ENCODE assay signal across 8 mouse cellular contexts in genomic region chr8:46241568-46242374, GRCm38 (mm10). TPM values are rescaled to one million over a fixed set of nuclear protein-coding genes. Genes with fewer than 3 reads are reported as not detected.
DNase-seq lines count a peak whose midpoint lies in the region; ATAC-seq and TF ChIP-seq lines count a peak whose summit lies in the region.

No protein-coding gene starts in this region.

- TF ChIP-seq CTCF in cortical plate, adult 2 months (IDR thresholded peaks at IDR 0.05; ENCODE audit: extremely low read depth, insufficient read depth, low read length) = peak; percentile 96
- peak; percentile 79; the same call in 1 of the 2 replicates for TF ChIP-seq CTCF in small intestine, adult 2 months (IDR thresholded peaks at IDR 0.05; ENCODE audit: extremely low read depth, insufficient read length, insufficient replicate concordance, low read depth, low read length)

- H3K27ac ChIP-seq in heart, embryonic 12.5 days (ENCODE audit: poor library complexity, severe bottlenecking) = no peak overlapping the region
- no peak overlapping the region for H3K27ac ChIP-seq in cortical plate, adult 2 months (ENCODE audit: insufficient read depth, low read length)
- H3K27ac ChIP-seq in intestine, embryonic 16.5 days (ENCODE audit: low read length) = no peak overlapping the region
- no peak overlapping the region for H3K27ac ChIP-seq in midbrain, embryonic 11.5 days (ENCODE audit: low read depth, low read length)
- no peak overlapping the region for H3K27ac ChIP-seq in small intestine, adult 2 months (ENCODE audit: insufficient read depth, low read depth, low read length)

- H3K9ac ChIP-seq in heart, embryonic 12.5 days = no peak overlapping the region
- no peak overlapping the region for H3K9ac ChIP-seq in intestine, embryonic 16.5 days (ENCODE audit: low read depth, low read length)
- H3K9ac ChIP-seq in midbrain, embryonic 11.5 days (ENCODE audit: low read length) = no peak overlapping the region

- WGBS in heart, embryonic 12.5 days = 26% methylated on average over 13 of the region's 13 CpGs
- WGBS in intestine, embryonic 16.5 days = 32% methylated on average over 13 of the region's 13 CpGs
- 35% methylated on average over 13 of the region's 13 CpGs for WGBS in midbrain, embryonic 11.5 days
- 31% methylated on average over 13 of the region's 13 CpGs for WGBS in small intestine, adult 2 months

- no peaks in the 10 kb centered on the region for H3K27me3 ChIP-seq in heart, embryonic 12.5 days (replicated peaks)
- H3K27me3 ChIP-seq in intestine, embryonic 16.5 days (replicated peaks; ENCODE audit: control insufficient read depth, insufficient read depth, low read length) = peaks cover 8% of the 10 kb centered on the region; the same call in 1 of the 2 replicates
- H3K27me3 ChIP-seq in midbrain, embryonic 11.5 days (ENCODE audit: control insufficient read depth, insufficient read depth, low read length) = peaks cover 21% of the 10 kb centered on the region
- H3K27me3 ChIP-seq in small intestine, adult 2 months (ENCODE audit: control insufficient read depth, insufficient read depth, low read length) = no peaks in the 10 kb centered on the region

- ATAC-seq in heart, embryonic 12.5 days (ENCODE audit: insufficient number of reproducible peaks, low FRiP score) = no peak; the same call in 1 of the 2 replicates
- peak; percentile 55; the same call in 1 of the 2 replicates for ATAC-seq in intestine, embryonic 16.5 days
- peak; percentile 84 for ATAC-seq in midbrain, embryonic 11.5 days (ENCODE audit: low FRiP score)

- DNase-seq in heart, adult 11 months = peak; percentile 93
- peak; percentile 78 for DNase-seq in gastrocnemius, postnatal 14 days
- peak; percentile 66 to 87 for DNase-seq in left cerebral cortex, postnatal 14 days (ENCODE audit: low spot score in 2 of 2)
- peak; percentile 98 for DNase-seq in midbrain, embryonic 11.5 days (ENCODE audit: low spot score, missing footprints)

- H3K4me3 ChIP-seq in heart, embryonic 12.5 days = no peak overlapping the region
- H3K4me3 ChIP-seq in cortical plate, adult 2 months (ENCODE audit: insufficient read depth, low read length) = no peak overlapping the region
- no peak overlapping the region for H3K4me3 ChIP-seq in intestine, embryonic 16.5 days (ENCODE audit: low read length)
- no peak overlapping the region for H3K4me3 ChIP-seq in midbrain, embryonic 11.5 days (ENCODE audit: low read depth, low read length)
- no peak overlapping the region for H3K4me3 ChIP-seq in small intestine, adult 2 months (ENCODE audit: low read depth, low read length)

- intact Hi-C loops in gastrocnemius, postnatal 14 days (cut with DNase I; ENCODE audit: low total_unique reads) = no loop called here
- intact Hi-C loops in left cerebral cortex, postnatal 14 days (cut with DNase I) = loop anchor here (1.0 to 5.0 kb wide), 5 partner anchors 41 to 1131 kb away; no protein-coding TSS in a partner anchor

- H3K36me3 ChIP-seq in heart, embryonic 12.5 days = no peaks in the 10 kb centered on the region
- no peaks in the 10 kb centered on the region for H3K36me3 ChIP-seq in intestine, embryonic 16.5 days (ENCODE audit: control insufficient read depth, insufficient read depth, low read length)
- no peaks in the 10 kb centered on the region for H3K36me3 ChIP-seq in midbrain, embryonic 11.5 days (ENCODE audit: control insufficient read depth, insufficient read depth, low read length)
- H3K36me3 ChIP-seq in small intestine, adult 2 months (ENCODE audit: control insufficient read depth, insufficient read depth, low read length) = no peaks in the 10 kb centered on the region

- H3K4me1 ChIP-seq in heart, embryonic 12.5 days (replicated peaks) = peaks cover 17% of the 10 kb centered on the region
- no peaks in the 10 kb centered on the region for H3K4me1 ChIP-seq in cortical plate, adult 2 months (ENCODE audit: control insufficient read depth, insufficient read depth, low read length)
- 0 out of 2 replicates have a peak, but pooled peaks cover 1% of the 10 kb centered on the region for H3K4me1 ChIP-seq in intestine, embryonic 16.5 days (ENCODE audit: control insufficient read depth, insufficient read depth, low read length)
- peaks cover 2% of the 10 kb centered on the region; the same call in 1 of the 2 replicates for H3K4me1 ChIP-seq in midbrain, embryonic 11.5 days (ENCODE audit: control insufficient read depth, insufficient read depth, low read length)
- no peaks in the 10 kb centered on the region for H3K4me1 ChIP-seq in small intestine, adult 2 months (ENCODE audit: control insufficient read depth, insufficient read depth, insufficient read length, low read length)

- H3K9me3 ChIP-seq in heart, embryonic 12.5 days (replicated peaks) = no peaks in the 10 kb centered on the region
- H3K9me3 ChIP-seq in intestine, embryonic 16.5 days (ENCODE audit: control insufficient read depth, low read length) = no peaks in the 10 kb centered on the region
- H3K9me3 ChIP-seq in midbrain, embryonic 11.5 days (ENCODE audit: control insufficient read depth, low read length) = no peaks in the 10 kb centered on the region

- no peak overlapping the region for H3K4me2 ChIP-seq in heart, embryonic 12.5 days
- no peak overlapping the region for H3K4me2 ChIP-seq in intestine, embryonic 16.5 days (ENCODE audit: low read depth, low read length)
- H3K4me2 ChIP-seq in midbrain, embryonic 11.5 days = no peak overlapping the region

- no peak for TF ChIP-seq POLR2A in cortical plate, adult 2 months (IDR thresholded peaks at IDR 0.05; ENCODE audit: extremely low read depth, insufficient read depth, low read length)
- no peak for TF ChIP-seq POLR2A in small intestine, adult 2 months (IDR thresholded peaks at IDR 0.05; ENCODE audit: low read depth, low read length)

RNA-seq across cellular contexts. Expression of gene Slc25a4, which starts 30.7 kb away (rescaled TPM):
- 1,672 and 1,682 TPM in 2 replicates for polyA plus RNA-seq in heart, embryonic 12.5 days (2016; fragmentation: Nextera tagmentation; extraction: Ambion mirVana)
- polyA plus RNA-seq in cortical plate, adult 2 months (2012; rRNA removed) = 660 and 673 TPM in 2 replicates
- total RNA-seq in gastrocnemius, postnatal 14 days (2021) = 1,000 to 10,000 TPM; 2,687 to 3,049 TPM
- polyA plus RNA-seq in intestine, embryonic 16.5 days (2015; fragmentation: Nextera tagmentation; extraction: Ambion mirVana) = 360 and 397 TPM in 2 replicates
- total RNA-seq in left cerebral cortex, postnatal 14 days (2021) = 100 to 1,000 TPM; 661 to 678 TPM
- 477 and 504 TPM in 2 replicates for polyA plus RNA-seq in midbrain, embryonic 11.5 days (2014; fragmentation: Nextera tagmentation; extraction: Ambion mirVana)
- polyA plus RNA-seq in small intestine, adult 2 months (2012; rRNA removed) = 60.8 and 68.8 TPM in 2 replicates

RNA-seq across cellular contexts. Expression of gene Helt, which starts 52.7 kb away (rescaled TPM):
- polyA plus RNA-seq in heart, embryonic 12.5 days (2016; fragmentation: Nextera tagmentation; extraction: Ambion mirVana) = not detected in 2 replicates
- polyA plus RNA-seq in cortical plate, adult 2 months (2012; rRNA removed) = 0.31 and 0.38 TPM in 2 replicates
- total RNA-seq in gastrocnemius, postnatal 14 days (2021) = under 1 TPM; 0.72 to 0.93 TPM
- not detected in 2 replicates for polyA plus RNA-seq in intestine, embryonic 16.5 days (2015; fragmentation: Nextera tagmentation; extraction: Ambion mirVana)
- not detected for total RNA-seq in left cerebral cortex, postnatal 14 days (2021)
- polyA plus RNA-seq in midbrain, embryonic 11.5 days (2014; fragmentation: Nextera tagmentation; extraction: Ambion mirVana) = 48.9 and 49.0 TPM in 2 replicates
- polyA plus RNA-seq in small intestine, adult 2 months (2012; rRNA removed) = not detected in 2 replicates

Comparison
In these comparisons a context has a peak if more than half of its experiments do, and no peak if none do; other contexts are left out.
1. RNA of gene Helt, which starts 52.7 kb away (polyA plus RNA-seq): 48.9 to 49.0 TPM in midbrain, embryonic 11.5 days; 0.31 to 0.38 TPM in cortical plate, adult 2 months, not detected in heart, embryonic 12.5 days, not detected in intestine, embryonic 16.5 days and not detected in small intestine, adult 2 months; every median in the first group is over 10 times any median in the second.
2. Peak in every context shown above with its lines, with median percentiles within 50 percentile points of each other: DNase-seq.